8 mouse cellular contexts compared by ENCODE assay signal in genomic region chr2:149831459-149832245, GRCm38 (mm10). TPM values are rescaled to one million over a fixed set of nuclear protein-coding genes. Genes with fewer than 3 reads are reported as not detected.
DNase-seq lines count a peak whose midpoint lies in the region; ATAC-seq lines count a peak whose summit lies in the region.

No protein-coding gene starts in this region.

- peaks cover 20% of the 10 kb centered on the region for H3K4me1 ChIP-seq in heart, embryonic 12.5 days (replicated peaks)
- no peaks in the 10 kb centered on the region for H3K4me1 ChIP-seq in brown adipose tissue, adult 24 weeks (ENCODE audit: control insufficient read depth, insufficient read depth, insufficient read length, low read length)
- peaks cover 4% of the 10 kb centered on the region; the same call in 1 of the 2 replicates for H3K4me1 ChIP-seq in forebrain, embryonic 14.5 days (ENCODE audit: control insufficient read depth, insufficient read depth, low read length)

- H3K9ac ChIP-seq in heart, embryonic 12.5 days = peak overlapping the region; percentile 66; the same call in 1 of the 2 replicates
- peak overlapping the region; percentile 66 for H3K9ac ChIP-seq in forebrain, embryonic 14.5 days (ENCODE audit: low read length)

- no peak overlapping the region for H3K27ac ChIP-seq in heart, embryonic 12.5 days (ENCODE audit: poor library complexity, severe bottlenecking)
- no peak overlapping the region for H3K27ac ChIP-seq in brown adipose tissue, adult 24 weeks (replicated peaks; ENCODE audit: low read depth, low read length)
- no peak overlapping the region for H3K27ac ChIP-seq in forebrain, embryonic 14.5 days (ENCODE audit: low read depth, low read length)

- no peaks in the 10 kb centered on the region for H3K9me3 ChIP-seq in heart, embryonic 12.5 days (replicated peaks)
- H3K9me3 ChIP-seq in forebrain, embryonic 14.5 days (replicated peaks; ENCODE audit: control insufficient read depth, low read length) = no peaks in the 10 kb centered on the region

- H3K4me2 ChIP-seq in heart, embryonic 12.5 days = peak overlapping the region; percentile 97
- H3K4me2 ChIP-seq in forebrain, embryonic 14.5 days (ENCODE audit: low read length) = peak overlapping the region; percentile 97

- under 1% methylated on average over 29 of the region's 29 CpGs for WGBS in heart, embryonic 12.5 days
- WGBS in forebrain, embryonic 14.5 days = under 1% methylated on average over 29 of the region's 29 CpGs

- H3K4me3 ChIP-seq in heart, embryonic 12.5 days = peak overlapping the region; percentile 64
- H3K4me3 ChIP-seq in brown adipose tissue, adult 24 weeks (ENCODE audit: insufficient read depth, low read depth, low read length) = peak overlapping the region; percentile 50
- peak overlapping the region; percentile 60 for H3K4me3 ChIP-seq in forebrain, embryonic 14.5 days (ENCODE audit: low read depth, low read length)

- H3K27me3 ChIP-seq in heart, embryonic 12.5 days (replicated peaks) = peaks cover 37% of the 10 kb centered on the region
- H3K27me3 ChIP-seq in forebrain, embryonic 14.5 days (replicated peaks; ENCODE audit: control insufficient read depth, insufficient read depth, low read length) = 0 out of 2 replicates have a peak, but pooled peaks cover 12% of the 10 kb centered on the region

- intact Hi-C loops in left cerebral cortex, postnatal 36 days (cut with DNase I) = loop anchor here (2.0 to 5.0 kb wide), 4 partner anchors 41 to 289 kb away; no protein-coding TSS in a partner anchor

- ATAC-seq in heart, embryonic 12.5 days (ENCODE audit: insufficient number of reproducible peaks, low FRiP score) = 0 out of 2 replicates have a peak, but pooled peaks have one; percentile 13
- ATAC-seq in forebrain, embryonic 14.5 days = peak; percentile 16

- no peaks in the 10 kb centered on the region for H3K36me3 ChIP-seq in heart, embryonic 12.5 days
- no peaks in the 10 kb centered on the region for H3K36me3 ChIP-seq in forebrain, embryonic 14.5 days (ENCODE audit: control insufficient read depth, insufficient read depth, low read length)

- no peak for DNase-seq in heart, adult 18-20 months
- DNase-seq in forebrain, embryonic 14.5 days (ENCODE audit: low spot score) = peak; percentile 24
- peak; percentile 60 to 68 for DNase-seq in left cerebral cortex, postnatal 36 days (ENCODE audit: low spot score in 2 of 2)
- peak; percentile 43 for DNase-seq in retina, postnatal 1 day
- no peak for DNase-seq in urinary bladder, postnatal 25 days (ENCODE audit: low spot score)
- DNase-seq in ovary, postnatal 10 days (ENCODE audit: low spot score) = no peak

RNA-seq across cellular contexts. Expression of gene C530025M09Rik, which starts 0.6 kb away (rescaled TPM):
- 0.33 and 0.43 TPM in 2 replicates for polyA plus RNA-seq in heart, embryonic 12.5 days (2016; fragmentation: Nextera tagmentation; extraction: Ambion mirVana)
- total RNA-seq in heart, adult 18-20 months (2021) = not detected
- not detected in 2 replicates for polyA plus RNA-seq in brown adipose tissue, adult 24 weeks (2012; ENCODE audit: insufficient read depth, insufficient read length, missing spikeins)
- 0.38 and 0.46 TPM in 2 replicates for polyA plus RNA-seq in forebrain, embryonic 14.5 days (2014; fragmentation: Nextera tagmentation; extraction: Ambion mirVana)
- total RNA-seq in left cerebral cortex, postnatal 36 days (2021) = 1 to 10 TPM; 1.5 to 2.1 TPM

RNA-seq across cellular contexts. Expression of gene Syndig1, which starts 2.6 kb away (rescaled TPM):
- polyA plus RNA-seq in heart, embryonic 12.5 days (2016; fragmentation: Nextera tagmentation; extraction: Ambion mirVana) = 3.4 and 3.6 TPM in 2 replicates
- total RNA-seq in heart, adult 18-20 months (2021) = under 1 TPM in 1 of 2 experiments, not detected in 1; 0.32 TPM
- polyA plus RNA-seq in brown adipose tissue, adult 24 weeks (2012; ENCODE audit: insufficient read depth, insufficient read length, missing spikeins) = 1.2 TPM in 1 of 2 replicates, not detected in the other
- 16.4 and 16.6 TPM in 2 replicates for polyA plus RNA-seq in forebrain, embryonic 14.5 days (2014; fragmentation: Nextera tagmentation; extraction: Ambion mirVana)
- total RNA-seq in left cerebral cortex, postnatal 36 days (2021) = 10 to 100 TPM; 59.2 to 67.5 TPM

Comparison
In these comparisons a context has a peak if more than half of its experiments do, and no peak if none do; other contexts are left out.
1. DNase-seq: peak in forebrain, embryonic 14.5 days (single experiment), left cerebral cortex, postnatal 36 days (2 of 2) and retina, postnatal 1 day (single experiment); none in heart, adult 18-20 months (0 of 2), urinary bladder, postnatal 25 days (single experiment) and ovary, postnatal 10 days (single experiment).
2. Peak in every context shown above with its lines, with median percentiles within 50 percentile points of each other: H3K4me3 ChIP-seq.